Mouse (Mus musculus) myocyte (in vitro differentiated cells): ENCODE data around the gene Sec14l1. TPM values are rescaled to one million over a fixed set of nuclear protein-coding genes. Genes with fewer than 3 reads are reported as not detected.
A peak's percentile ranks its signal among the peaks of the same experiment; 100 is the strongest.

Source experiments
- H3K27me3 ChIP-seq: one replicate; pipeline ENCODE4 v1.6.1; 2011; ENCODE audit not compliant: control insufficient read depth, insufficient read depth, insufficient read length
- H3K36me3 ChIP-seq: one replicate; pipeline ENCODE4 v1.6.1; 2011; ENCODE audit not compliant: control insufficient read depth, insufficient read depth
- H3K4me2 ChIP-seq: one replicate; pipeline ENCODE4 v1.6.1; 2011; ENCODE audit warnings: low read depth, control low read depth
- H3K4me3 ChIP-seq: one replicate; pipeline ENCODE4 v1.5.1; 2011; ENCODE audit warnings: mild to moderate bottlenecking, control low read depth, moderate library complexity
- H3K79me2 ChIP-seq: one replicate; pipeline ENCODE4 v1.6.1; 2011; ENCODE audit not compliant: control insufficient read depth, insufficient read depth
- H3ac ChIP-seq: one replicate; pipeline ENCODE4 v1.6.1; 2011; ENCODE audit not compliant: control insufficient read depth, insufficient read length
- CEBPB ChIP-seq: IDR thresholded peaks from 2 replicates; pipeline ENCODE4 v1.6.1; 2011; ENCODE audit warnings: mild to moderate bottlenecking, moderate library complexity; ENCODE audit not compliant: poor library complexity, insufficient read depth, severe bottlenecking
- E2F4 ChIP-seq: IDR thresholded peaks from one replicate; pipeline ENCODE4 v1.6.1; 2011; ENCODE audit warnings: mild to moderate bottlenecking, control low read depth, moderate library complexity; ENCODE audit not compliant: insufficient read depth
- MAX ChIP-seq: IDR thresholded peaks from one replicate; pipeline ENCODE4 v1.6.1; 2011; ENCODE audit warnings: low read depth, mild to moderate bottlenecking, control low read depth
- MYOD1 ChIP-seq, 3 experiments: IDR thresholded peaks; one replicate each; pipeline ENCODE4 v1.6.1; 2011; ENCODE audit warnings: control low read depth in 2 of 3, low read depth in 2 of 3, mild to moderate bottlenecking in 2 of 3, moderate library complexity in 1 of 3; ENCODE audit not compliant: insufficient read length in 2 of 3, control insufficient read depth in 1 of 3
- MYOG ChIP-seq, 3 experiments: IDR thresholded peaks; one replicate each; pipeline ENCODE4 v1.6.1; 2011; ENCODE audit warnings: control low read depth in 2 of 3, low read depth in 2 of 3, mild to moderate bottlenecking in 2 of 3; ENCODE audit not compliant: insufficient read length in 2 of 3, control insufficient read depth in 1 of 3, insufficient read depth in 1 of 3
- POLR2A ChIP-seq: IDR thresholded peaks from one replicate; pipeline ENCODE4 v1.6.1; 2011; ENCODE audit warnings: low read depth, mild to moderate bottlenecking, control low read depth, moderate library complexity; ENCODE audit not compliant: insufficient read length
- POLR2AphosphoS2 ChIP-seq: IDR thresholded peaks from one replicate; pipeline ENCODE4 v1.6.1; 2011; ENCODE audit warnings: low read depth, control low read depth; ENCODE audit not compliant: insufficient read length
- SRF ChIP-seq: IDR thresholded peaks from one replicate; pipeline ENCODE4 v1.6.1; 2011; ENCODE audit warnings: low read depth; ENCODE audit not compliant: control insufficient read depth, insufficient read length
- TCF12 ChIP-seq: IDR thresholded peaks from one replicate; pipeline ENCODE4 v1.6.1; 2011; ENCODE audit warnings: mild to moderate bottlenecking, control low read depth; ENCODE audit not compliant: poor library complexity, insufficient read depth, severe bottlenecking
- TCF3 ChIP-seq: IDR thresholded peaks from one replicate; pipeline ENCODE4 v1.6.1; 2011; ENCODE audit warnings: low read depth, control low read depth; ENCODE audit not compliant: insufficient read length
- USF1 ChIP-seq: IDR thresholded peaks from one replicate; pipeline ENCODE4 v1.6.1; 2011; ENCODE audit warnings: low read depth, mild to moderate bottlenecking, control low read depth, moderate library complexity
- polyA plus RNA-seq: library from polyadenylated mRNA; unstranded; fragments of >200 nt; fragmentation: generic; extraction: Trizol; gene quantifications from one replicate; pipeline ENCODE4 v1.2.1, GENCODE M21; 2012; ENCODE audit warnings: missing spikeins

The Sec14l1 gene
- polyA plus RNA-seq, 1 experiment: 84.8 TPM

GRCm38 (mm10) chr11:117077902-117078301, 37.1 kb upstream of the Sec14l1 start:
- Histone ChIP-seq H3K4me2 (peak overlapping the region; percentile 98), H3ac (peak overlapping the region; percentile 48), H3K27me3 (no peaks in the 10 kb centered on the region), H3K4me3 (peak overlapping the region; percentile 91), H3K36me3 (peaks cover 27% of the 10 kb centered on the region), H3K79me2 (peaks cover 35% of the 10 kb centered on the region)
- TF ChIP-seq MAX: no peak
- TF ChIP-seq POLR2A: no peak
- no peak for TF ChIP-seq TCF12
- no peak for TF ChIP-seq E2F4
- TF ChIP-seq TCF3: no peak
- TF ChIP-seq CEBPB: no peak
- no peak for TF ChIP-seq MYOG (IDR thresholded peaks at IDR 0.05; ENCODE audit: control insufficient read depth in 1 of 3, insufficient read depth in 1 of 3, insufficient read length in 2 of 3, low read depth in 2 of 3)

DNA sequence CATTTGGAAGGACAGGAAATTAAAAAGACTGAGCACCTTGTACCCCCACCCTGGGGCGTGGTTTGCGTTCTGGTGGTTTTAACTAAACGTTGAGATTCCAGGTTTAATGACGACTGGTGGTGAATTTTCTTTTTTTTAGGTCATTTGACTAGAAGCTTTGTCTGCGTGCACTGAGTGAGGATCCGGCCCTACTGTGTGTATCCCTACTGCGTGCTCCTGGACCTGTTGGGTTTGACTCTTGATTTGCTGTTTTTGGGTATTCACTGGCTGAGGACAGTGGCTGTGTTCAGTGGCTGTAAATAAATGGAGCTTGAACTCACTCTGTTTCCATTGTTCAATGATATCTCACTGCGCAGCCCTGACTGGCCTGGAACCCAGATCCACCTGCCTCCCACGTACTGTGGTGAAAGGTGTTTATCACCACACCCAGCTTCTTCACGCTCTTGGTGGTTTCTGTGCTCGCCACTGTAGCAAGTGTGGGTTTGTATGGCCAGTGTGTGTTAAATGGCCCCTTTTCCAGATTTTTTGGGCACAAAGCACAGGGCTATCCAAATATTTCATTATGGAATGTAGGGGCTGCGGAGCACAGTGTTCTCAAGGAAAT, 36.2 kb upstream of the Sec14l1 start:
- Histone ChIP-seq H3K4me2 (no peak overlapping the region), H3K4me3 (peak overlapping the region; percentile 91), H3K79me2 (peaks cover 35% of the 10 kb centered on the region), H3ac (no peak overlapping the region), H3K36me3 (peaks cover 27% of the 10 kb centered on the region), H3K27me3 (no peaks in the 10 kb centered on the region)
- TF ChIP-seq MAX (no peak), POLR2AphosphoS2 (peak; percentile 5), USF1 (no peak), TCF3 (no peak), E2F4 (no peak), MYOD1 (IDR thresholded peaks at IDR 0.05; ENCODE audit: control insufficient read depth in 1 of 3, insufficient read length in 2 of 3, low read depth in 2 of 3) (no peak), MYOG (IDR thresholded peaks at IDR 0.05; ENCODE audit: control insufficient read depth in 1 of 3, insufficient read depth in 1 of 3, insufficient read length in 2 of 3, low read depth in 2 of 3) (no peak)

- Histone ChIP-seq H3K36me3 (peaks cover 27% of the 10 kb centered on the region), H3K79me2 (peaks cover 35% of the 10 kb centered on the region), H3K4me3 (no peak overlapping the region), H3ac (no peak overlapping the region), H3K27me3 (no peaks in the 10 kb centered on the region), H3K4me2 (no peak overlapping the region)
- TF ChIP-seq TCF3 (no peak), POLR2A (peak; percentile 18)
Observed at GRCm38 (mm10) chr11:117079651-117080190, 35.2 kb upstream of the Sec14l1 start.

GRCm38 (mm10) chr11:117080209-117080608, 34.8 kb upstream of the Sec14l1 start:
- no peaks in the 10 kb centered on the region for H3K27me3 ChIP-seq
- peak overlapping the region; percentile 71 for H3K4me2 ChIP-seq
- no peak overlapping the region for H3ac ChIP-seq
- TF ChIP-seq SRF: peak; percentile 15
- peak; percentile 8 for TF ChIP-seq POLR2A
- no peak for TF ChIP-seq USF1
- no peak overlapping the region for H3K4me3 ChIP-seq
- peaks cover 27% of the 10 kb centered on the region for H3K36me3 ChIP-seq
- H3K79me2 ChIP-seq: peaks cover 35% of the 10 kb centered on the region

DNA sequence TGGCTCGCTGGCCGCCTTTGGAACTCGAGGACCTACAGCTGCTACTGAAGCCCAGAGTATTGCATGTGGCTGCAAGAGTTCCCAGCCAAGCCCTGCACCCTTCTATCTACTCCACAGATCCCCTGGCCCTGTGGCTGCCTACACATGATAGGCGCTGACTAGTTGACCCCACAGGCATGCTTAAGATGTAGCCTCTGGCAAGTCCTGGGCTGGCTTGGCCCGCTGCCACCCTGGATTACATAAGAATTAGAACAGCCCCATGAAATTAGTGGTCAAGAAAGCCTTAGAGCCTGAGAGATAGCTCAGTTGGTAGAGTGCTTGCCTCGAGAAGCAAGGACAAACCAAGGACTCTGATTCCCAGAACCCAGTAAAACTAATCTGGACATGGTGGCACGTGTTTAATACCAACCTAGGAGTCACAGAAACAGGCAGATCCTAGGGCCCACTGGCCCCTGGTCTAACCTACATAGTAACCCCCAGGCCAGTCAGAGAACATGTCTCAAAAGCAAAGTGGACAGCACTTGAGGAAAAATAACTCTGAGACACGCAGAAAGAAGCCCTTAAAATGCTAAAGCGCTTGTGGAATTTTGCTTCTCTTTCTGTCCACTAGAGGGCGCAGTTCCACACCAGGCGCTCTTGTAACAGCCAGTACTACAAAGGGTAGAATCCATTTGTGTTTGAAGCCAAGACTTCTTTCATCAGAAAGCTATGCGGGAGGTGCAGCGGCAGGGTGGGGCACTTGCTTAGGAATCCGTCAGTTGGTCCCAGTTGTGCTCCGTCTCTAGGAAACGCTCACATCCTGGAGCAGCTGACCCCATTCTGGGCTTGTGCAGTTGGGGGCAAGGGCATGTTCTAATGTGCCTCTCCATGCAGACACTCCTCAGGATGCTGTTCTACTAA, 33.6 kb upstream of the Sec14l1 start:
- Histone ChIP-seq H3K4me3 (no peak overlapping the region), H3K79me2 (peaks cover 33% of the 10 kb centered on the region), H3K36me3 (peaks cover 27% of the 10 kb centered on the region), H3ac (no peak overlapping the region), H3K27me3 (no peaks in the 10 kb centered on the region), H3K4me2 (peak overlapping the region; percentile 71)
- TF ChIP-seq TCF3: peak; percentile 58
- peak in 2 of 3 experiments; percentile 89 to 95 for TF ChIP-seq MYOD1 (IDR thresholded peaks at IDR 0.05; ENCODE audit: control insufficient read depth in 1 of 3, insufficient read length in 2 of 3, low read depth in 2 of 3)
- TF ChIP-seq E2F4: no peak
- peak; percentile 68 for TF ChIP-seq POLR2AphosphoS2
- TF ChIP-seq MYOG (IDR thresholded peaks at IDR 0.05; ENCODE audit: control insufficient read depth in 1 of 3, insufficient read depth in 1 of 3, insufficient read length in 2 of 3, low read depth in 2 of 3): peak; percentile 67 to 99 (median 89)
- TF ChIP-seq TCF12: peak; percentile 49
- no peak for TF ChIP-seq SRF
